ENCODE assay signal across 18 mouse cellular contexts in genomic region chr2:128240054-128240453, GRCm38 (mm10).
A peak's percentile ranks its signal among the peaks of the same experiment; 100 is the strongest.
DNase-seq lines count a peak whose midpoint lies in the region; ATAC-seq and TF ChIP-seq lines count a peak whose summit lies in the region.
"Had no signal": no experiment of that assay in that cellular context is flagged by ENCODE, and none has a peak within 500 bp of the region (broad histone marks: within the 10 kb centered on the region; RNA-seq: fewer than 3 reads in every experiment).

No protein-coding gene starts in this region.

- peak overlapping the region; percentile 63; the same call in 1 of the 2 replicates for H3K27ac ChIP-seq in lung, embryonic 14.5 days (ENCODE audit: low read depth)
- H3K27ac ChIP-seq in ES-E14 (ENCODE audit: insufficient read depth, low read depth, low read length, poor library complexity, severe bottlenecking), result peak overlapping the region; percentile 95
- H3K27ac ChIP-seq in small intestine, adult 2 months (ENCODE audit: insufficient read depth, low read depth, low read length), result peak overlapping the region; percentile 74
- H3K27ac ChIP-seq: embryonic facial prominence, embryonic 13.5 days; hindbrain, embryonic 12.5 days had no signal

- 0 out of 2 replicates have a peak overlapping the region, but pooled peaks have one; percentile 12 for H3K4me2 ChIP-seq in lung, embryonic 14.5 days
- H3K4me2 ChIP-seq: embryonic facial prominence, embryonic 13.5 days; heart, embryonic 11.5 days; hindbrain, embryonic 12.5 days had no signal

- no peak for TF ChIP-seq POLR2A in small intestine, adult 2 months (IDR thresholded peaks at IDR 0.05; ENCODE audit: low read depth, low read length)

- H3K4me3 ChIP-seq in lung, embryonic 14.5 days (ENCODE audit: low read depth, low read length), result no peak overlapping the region
- peak overlapping the region; percentile 8; the same call in 1 of the 2 replicates for H3K4me3 ChIP-seq in E14TG2a.4 (replicated peaks; ENCODE audit: low read length)
- H3K4me3 ChIP-seq in ES-E14 (ENCODE audit: insufficient read depth in 1 of 2, low read depth in 1 of 2, low read length in 2 of 2, poor library complexity in 1 of 2, severe bottlenecking in 1 of 2), result no peak overlapping the region
- H3K4me3 ChIP-seq in small intestine, adult 2 months (ENCODE audit: low read depth, low read length), result peak overlapping the region; percentile 25; the same call in 1 of the 2 replicates
- H3K4me3 ChIP-seq: embryonic facial prominence, embryonic 13.5 days; hindbrain, embryonic 12.5 days had no signal

- no peak for TF ChIP-seq CTCF in lung, embryonic 14.5 days (IDR thresholded peaks at IDR 0.05; ENCODE audit: low read depth)
- TF ChIP-seq CTCF in E14TG2a.4 (conservative IDR thresholded peaks at IDR 0.05; ENCODE audit: low read length), result no peak
- no peak for TF ChIP-seq CTCF in small intestine, adult 2 months (IDR thresholded peaks at IDR 0.05; ENCODE audit: extremely low read depth, insufficient read length, insufficient replicate concordance, low read depth, low read length)

- H3K9me3 ChIP-seq in lung, embryonic 14.5 days (ENCODE audit: low read depth, low read length), result no peaks in the 10 kb centered on the region
- peaks cover 3% of the 10 kb centered on the region; the same call in 1 of the 2 replicates for H3K9me3 ChIP-seq in E14TG2a.4 (ENCODE audit: low read length)
- H3K9me3 ChIP-seq in ES-E14 (ENCODE audit: control insufficient read depth, insufficient read depth, low read depth, low read length), result no peaks in the 10 kb centered on the region
- H3K9me3 ChIP-seq: embryonic facial prominence, embryonic 13.5 days; hindbrain, embryonic 12.5 days had no signal

- H3K27me3 ChIP-seq in lung, embryonic 14.5 days (ENCODE audit: insufficient read depth, low read length), result no peaks in the 10 kb centered on the region
- H3K27me3 ChIP-seq in E14TG2a.4 (ENCODE audit: insufficient read depth, low read length), result no peaks in the 10 kb centered on the region
- H3K27me3 ChIP-seq in small intestine, adult 2 months (ENCODE audit: control insufficient read depth, insufficient read depth, low read length), result no peaks in the 10 kb centered on the region
- H3K27me3 ChIP-seq: embryonic facial prominence, embryonic 13.5 days; hindbrain, embryonic 12.5 days had no signal

- in situ Hi-C loops in ES-E14 (cut with MboI; ENCODE audit: low sequenced_read_pairs in 2 of 2, unreplicated experiment in 2 of 2), result no loop called here

- H3K36me3 ChIP-seq in lung, embryonic 14.5 days (ENCODE audit: insufficient read depth), result no peaks in the 10 kb centered on the region
- H3K36me3 ChIP-seq in E14TG2a.4 (ENCODE audit: insufficient read depth, low read length) (no peaks in the 10 kb centered on the region), ES-E14 (ENCODE audit: control insufficient read depth, insufficient read depth, low read length, poor library complexity, severe bottlenecking) (no peaks in the 10 kb centered on the region)
- H3K36me3 ChIP-seq in small intestine, adult 2 months (ENCODE audit: control insufficient read depth, insufficient read depth, low read length), result no peaks in the 10 kb centered on the region
- H3K36me3 ChIP-seq: embryonic facial prominence, embryonic 13.5 days; hindbrain, embryonic 12.5 days had no signal

- WGBS in lung, embryonic 14.5 days, result 47% methylated on average over 4 of the region's 4 CpGs
- 22% methylated on average over 4 of the region's 4 CpGs for WGBS in small intestine, adult 2 months

- ATAC-seq in lung, embryonic 14.5 days (ENCODE audit: insufficient read depth), result no peak
- ATAC-seq: forebrain, embryonic 16.5 days; inflammation-experienced regulatory T-cells, adult 6 months had no signal

- no peak overlapping the region for H3K9ac ChIP-seq in lung, embryonic 14.5 days
- 0 out of 2 replicates have a peak overlapping the region, but pooled peaks have one; percentile 12 for H3K9ac ChIP-seq in ES-E14 (ENCODE audit: insufficient read depth, low read depth, low read length, poor library complexity, severe bottlenecking)
- H3K9ac ChIP-seq: embryonic facial prominence, embryonic 13.5 days; hindbrain, embryonic 12.5 days had no signal

- DNase-seq in lung, embryonic 14.5 days, result no peak
- no peak for DNase-seq in lung, postnatal 14 days
- no peak for DNase-seq in ES-E14 (ENCODE audit: low read depth, low spot score)
- no peak for DNase-seq in cerebellum, postnatal 10 days
- no peak for DNase-seq in cerebellum, postnatal 4 days (ENCODE audit: low spot score in 2 of 2)
- DNase-seq: cerebellum, adult 2 months; left cerebral cortex, postnatal 4 days; liver; midbrain, embryonic 14.5 days; right cerebral cortex, postnatal 25 days; thymus, postnatal 25 days had no signal

- H3K4me1 ChIP-seq in lung, embryonic 14.5 days (ENCODE audit: insufficient read depth), result peaks cover 4% of the 10 kb centered on the region; the same call in 1 of the 2 replicates
- peaks cover 67% of the 10 kb centered on the region for H3K4me1 ChIP-seq in E14TG2a.4 (replicated peaks; ENCODE audit: low read depth, low read length)
- H3K4me1 ChIP-seq in ES-E14 (ENCODE audit: control insufficient read depth in 2 of 2, insufficient read depth in 2 of 2, low read length in 2 of 2, poor library complexity in 1 of 2), result peaks cover 3 to 21% of the 10 kb centered on the region in 2 experiments
- peaks cover 17% of the 10 kb centered on the region; the same call in 1 of the 2 replicates for H3K4me1 ChIP-seq in small intestine, adult 2 months (ENCODE audit: control insufficient read depth, insufficient read depth, insufficient read length, low read length)

TF ChIP-seq in ES-E14, 5 proteins besides CTCF, POLR2A, EP300 and RAD21:
- no peak for TF ChIP-seq HCFC1 (IDR thresholded peaks at IDR 0.05; ENCODE audit: borderline replicate concordance, insufficient read depth, low read length)
- no peak for TF ChIP-seq ZNF384 (IDR thresholded peaks at IDR 0.05; ENCODE audit: low read depth, low read length)
- no peak for TF ChIP-seq CHD2 (IDR thresholded peaks at IDR 0.05; ENCODE audit: low read depth, low read length)
- no peak for TF ChIP-seq ZC3H11A (IDR thresholded peaks at IDR 0.05; ENCODE audit: borderline replicate concordance, low read depth, low read length)
- no peak for TF ChIP-seq MAFK (IDR thresholded peaks at IDR 0.05; ENCODE audit: insufficient read depth, low read depth, low read length)

Comparison
In these comparisons a context has a peak if more than half of its experiments do, and no peak if none do; other contexts are left out.
1. H3K4me3 ChIP-seq: peak in E14TG2a.4 (single experiment) and small intestine, adult 2 months (single experiment); none in lung, embryonic 14.5 days (single experiment) and ES-E14 (0 of 2).
2. Peak in every context shown above with its lines, with median percentiles within 50 percentile points of each other: H3K27ac ChIP-seq.